Mouse (Mus musculus) heart, adult 2 months (tissue): ENCODE data around the gene Hic1.

Experiments used
- CTCF ChIP-seq: fragments of 200-600 bp; IDR thresholded peaks from 2 replicates; pipeline ENCODE4 v1.8.1; 2022; ENCODE audit warnings: antibody characterized with exemption, mild to moderate bottlenecking, moderate library complexity
- EP300 ChIP-seq: fragments of 200-500 bp; IDR thresholded peaks from 2 replicates; pipeline ENCODE4 v1.6.1; 2011; ENCODE audit warnings: low read depth, low read length, control low read depth; ENCODE audit not compliant: insufficient read depth

DNA sequence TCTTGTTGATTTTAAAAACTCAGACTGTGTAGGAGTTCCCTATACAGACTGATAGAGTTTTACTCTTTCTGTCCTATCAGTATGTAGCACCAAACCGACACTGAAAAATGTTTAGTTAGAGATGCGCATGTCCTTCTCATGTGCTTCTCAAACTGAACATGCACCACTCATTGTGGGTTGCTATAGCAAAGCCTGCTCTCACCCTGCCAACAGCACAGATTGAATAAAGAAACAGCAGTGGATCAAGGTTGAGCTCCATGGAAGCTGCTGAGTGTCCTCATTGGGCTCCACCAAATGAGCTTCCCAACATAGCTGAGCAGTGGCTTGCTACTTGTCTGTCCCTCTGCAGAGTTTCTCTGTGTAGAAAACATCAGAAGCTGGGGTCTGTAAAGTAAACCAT is 51.2 kb downstream of the Hic1 start:
- no peak for TF ChIP-seq CTCF
- no peak for TF ChIP-seq EP300
